Mouse (Mus musculus): Measurements from ENCODE around the gene Pax3. TPM values are rescaled to one million over a fixed set of nuclear protein-coding genes. Genes with fewer than 3 reads are reported as not detected.

The Pax3 gene
- polyA plus RNA-seq, 1 experiment from 2014 or later = 4.7 TPM

Other genes starting within 250 kb of the Pax3 start
- gene Sgpp2, start 113.2 kb upstream of the Pax3 start, polyA plus RNA-seq (2014; fragmentation: Nextera tagmentation; extraction: Ambion mirVana) = 1.5 and 3.2 TPM in 2 replicates